Mouse (Mus musculus) stomach, embryonic 16.5 days (tissue): ENCODE data around the gene Gm49388. TPM values are rescaled to one million over a fixed set of nuclear protein-coding genes. Genes with fewer than 3 reads are reported as not detected.
A peak's percentile ranks its signal among the peaks of the same experiment; 100 is the strongest.

Experiments used
- ATAC-seq: fragments of 200-750 bp; cut with Nextera tagmentation; 2 replicates; pipeline ENCODE4 v1.8.0; 2017; ENCODE audit warnings: moderate number of reproducible peaks, moderate TSS enrichment; ENCODE audit not compliant: insufficient read depth, low FRiP score
- H3K27ac ChIP-seq: fragments of 300-500 bp; sonication (generic); 2 replicates; pipeline ENCODE4 v1.5.1; 2014; ENCODE audit warnings: low read length
- H3K27me3 ChIP-seq: fragments of 300-500 bp; sonication (generic); 2 replicates; pipeline ENCODE4 v1.6.1; 2014; ENCODE audit warnings: low read length, control low read depth, mixed read lengths; ENCODE audit not compliant: control insufficient read depth, insufficient read depth
- H3K36me3 ChIP-seq: fragments of 300-500 bp; sonication (generic); 2 replicates; pipeline ENCODE4 v1.6.1; 2014; ENCODE audit warnings: low read length; ENCODE audit not compliant: control insufficient read depth, insufficient read depth
- H3K4me1 ChIP-seq: fragments of 300-500 bp; sonication (generic); 2 replicates; pipeline ENCODE4 v1.6.1; 2014; ENCODE audit warnings: low read length, control low read depth, mixed read lengths; ENCODE audit not compliant: control insufficient read depth, insufficient read depth
- H3K4me2 ChIP-seq: fragments of 300-500 bp; sonication (generic); 2 replicates; pipeline ENCODE4 v1.6.1; 2014; ENCODE audit warnings: low read depth, low read length, mixed read lengths
- H3K4me3 ChIP-seq: fragments of 300-500 bp; sonication (generic); replicated peaks from 2 replicates; pipeline ENCODE4 v1.5.1; 2014; ENCODE audit warnings: mild to moderate bottlenecking, low read length
- H3K9ac ChIP-seq: fragments of 300-500 bp; sonication (generic); 2 replicates; pipeline ENCODE4 v1.6.1; 2014; ENCODE audit warnings: low read length
- H3K9me3 ChIP-seq: fragments of 300-500 bp; sonication (generic); replicated peaks from 2 replicates; pipeline ENCODE4 v1.6.1; 2016; ENCODE audit warnings: low read length, control low read depth; ENCODE audit not compliant: control insufficient read depth
- WGBS: fragments of 180-500 bp; shearing (Covaris S2); extraction: QIAGEN DNeasy Blood & Tissue Kit; methylation state at CpG from one replicate; pipeline ENCODE4 v1.1.7; 2014; 5-methylcytosine and 5-hydroxymethylcytosine counted together
- polyA plus RNA-seq: library from polyadenylated mRNA; unstranded; fragments of >200 nt; fragmentation: Nextera tagmentation; extraction: Ambion mirVana; gene quantifications from 2 replicates; pipeline ENCODE4 v1.2.1, GENCODE M21; 2015

The Gm49388 gene
- polyA plus RNA-seq, 1 experiment from 2014 or later: not detected

DNA sequence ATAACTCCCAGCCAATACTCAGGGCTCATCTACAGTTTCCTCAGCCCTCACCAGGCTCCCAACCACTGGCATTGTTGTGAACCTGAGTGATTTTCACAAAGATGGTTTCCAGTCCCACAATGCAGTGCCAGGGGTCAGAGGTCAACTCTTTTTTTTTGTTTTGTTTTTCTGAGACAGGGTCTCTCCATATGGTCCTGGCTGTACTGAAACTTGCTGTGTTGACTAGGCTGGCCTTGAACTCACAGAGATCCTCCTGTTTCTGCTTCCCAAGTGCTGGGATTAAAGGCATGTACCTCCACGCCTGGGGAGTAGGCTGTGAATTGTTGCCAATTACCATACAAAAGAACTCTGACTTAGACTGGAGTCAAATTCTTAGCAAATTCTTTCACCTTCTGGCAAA is 24.4 kb downstream of the Gm49388 start:
- Histone ChIP-seq H3K36me3 (no peaks in the 10 kb centered on the region), H3K27ac (no peak overlapping the region), H3K4me2 (no peak overlapping the region), H3K27me3 (no peaks in the 10 kb centered on the region), H3K9me3 (no peaks in the 10 kb centered on the region), H3K4me3 (no peak overlapping the region), H3K9ac (no peak overlapping the region), H3K4me1 (0 out of 2 replicates have a peak, but pooled peaks cover 3% of the 10 kb centered on the region)
- no peak for ATAC-seq
- WGBS: 84% methylated on average over 1 of the region's 1 CpGs

- Histone ChIP-seq H3K9me3 (no peaks in the 10 kb centered on the region), H3K4me3 (no peak overlapping the region), H3K27me3 (no peaks in the 10 kb centered on the region), H3K9ac (no peak overlapping the region), H3K36me3 (no peaks in the 10 kb centered on the region), H3K27ac (no peak overlapping the region), H3K4me1 (0 out of 2 replicates have a peak, but pooled peaks cover under 1% of the 10 kb centered on the region), H3K4me2 (no peak overlapping the region)
- no peak for ATAC-seq
- WGBS: 80% methylated on average over 10 of the region's 10 CpGs
These were observed 25.2 kb downstream of the Gm49388 start for GRCm38 (mm10) chr7:127810650-127811049.

DNA sequence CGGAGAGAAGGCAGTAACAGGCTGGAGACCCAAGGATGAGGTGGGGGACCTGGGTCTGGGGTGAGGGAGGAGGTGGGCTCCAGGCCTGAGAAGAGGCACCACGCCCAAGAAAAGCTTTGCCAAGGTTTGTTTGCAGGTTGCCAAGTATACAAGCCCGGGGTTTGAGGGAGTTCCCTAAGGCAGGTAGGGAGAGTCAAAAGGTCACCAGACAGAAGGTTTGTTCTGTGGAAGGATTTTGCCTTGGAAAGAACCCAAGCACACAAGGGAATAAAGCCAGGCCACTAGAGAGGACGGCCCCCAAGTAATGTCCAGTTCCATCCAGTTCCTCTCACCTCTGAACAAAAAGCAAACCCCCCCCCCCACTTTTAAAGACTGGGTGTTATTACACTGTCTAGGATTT is 25.8 kb downstream of the Gm49388 start:
- Histone ChIP-seq H3K4me2 (no peak overlapping the region), H3K27me3 (no peaks in the 10 kb centered on the region), H3K4me1 (peaks cover 3% of the 10 kb centered on the region; the same call in 1 of the 2 replicates), H3K9ac (no peak overlapping the region), H3K27ac (no peak overlapping the region), H3K9me3 (no peaks in the 10 kb centered on the region), H3K4me3 (no peak overlapping the region), H3K36me3 (no peaks in the 10 kb centered on the region)
- ATAC-seq: no peak
- 79% methylated on average over 4 of the region's 4 CpGs for WGBS

- no peak for ATAC-seq
- Histone ChIP-seq H3K4me2 (no peak overlapping the region), H3K9ac (no peak overlapping the region), H3K9me3 (no peaks in the 10 kb centered on the region), H3K36me3 (no peaks in the 10 kb centered on the region), H3K4me3 (no peak overlapping the region), H3K27me3 (no peaks in the 10 kb centered on the region), H3K27ac (no peak overlapping the region), H3K4me1 (peaks cover 3% of the 10 kb centered on the region; the same call in 1 of the 2 replicates)
- WGBS: 85% methylated on average over 3 of the region's 3 CpGs
These were observed 26.9 kb downstream of the Gm49388 start for GRCm38 (mm10) chr7:127812292-127812691.

DNA sequence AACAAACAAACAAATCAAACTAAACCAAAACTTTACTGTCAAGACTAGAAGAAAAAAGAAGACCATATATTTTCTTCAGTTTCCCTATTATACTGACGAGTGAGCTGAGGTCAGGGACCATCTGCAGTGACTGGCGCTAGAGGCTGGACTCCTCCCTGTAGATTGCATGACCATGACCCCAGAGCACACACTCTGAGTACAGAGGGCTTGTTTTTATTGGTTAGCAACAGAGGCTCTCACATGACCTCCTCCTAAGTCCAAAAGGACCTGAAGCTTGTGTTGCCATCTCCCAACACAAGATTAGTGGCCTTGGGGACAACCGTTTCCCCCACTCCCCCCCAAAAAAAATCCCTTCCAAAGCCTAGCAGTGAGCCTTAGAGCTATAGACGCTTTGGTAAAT is 28.4 kb downstream of the Gm49388 start:
- H3K36me3 ChIP-seq: no peaks in the 10 kb centered on the region
- H3K4me1 ChIP-seq: peaks cover 3% of the 10 kb centered on the region; the same call in 1 of the 2 replicates
- no peak overlapping the region for H3K27ac ChIP-seq
- no peaks in the 10 kb centered on the region for H3K9me3 ChIP-seq
- H3K4me3 ChIP-seq: no peak overlapping the region
- no peak overlapping the region for H3K9ac ChIP-seq
- 65% methylated on average over 4 of the region's 4 CpGs for WGBS
- H3K4me2 ChIP-seq: no peak overlapping the region
- ATAC-seq: no peak
- no peaks in the 10 kb centered on the region for H3K27me3 ChIP-seq

GRCm38 (mm10) chr7:127814241-127814921 is 29.0 kb downstream of the Gm49388 start:
- H3K27ac ChIP-seq: no peak overlapping the region
- H3K4me1 ChIP-seq: peaks cover 3% of the 10 kb centered on the region; the same call in 1 of the 2 replicates
- no peak overlapping the region for H3K9ac ChIP-seq
- no peaks in the 10 kb centered on the region for H3K9me3 ChIP-seq
- H3K27me3 ChIP-seq: no peaks in the 10 kb centered on the region
- no peaks in the 10 kb centered on the region for H3K36me3 ChIP-seq
- no peak overlapping the region for H3K4me2 ChIP-seq
- WGBS: 71% methylated on average over 19 of the region's 19 CpGs
- no peak overlapping the region for H3K4me3 ChIP-seq
- no peak for ATAC-seq

DNA sequence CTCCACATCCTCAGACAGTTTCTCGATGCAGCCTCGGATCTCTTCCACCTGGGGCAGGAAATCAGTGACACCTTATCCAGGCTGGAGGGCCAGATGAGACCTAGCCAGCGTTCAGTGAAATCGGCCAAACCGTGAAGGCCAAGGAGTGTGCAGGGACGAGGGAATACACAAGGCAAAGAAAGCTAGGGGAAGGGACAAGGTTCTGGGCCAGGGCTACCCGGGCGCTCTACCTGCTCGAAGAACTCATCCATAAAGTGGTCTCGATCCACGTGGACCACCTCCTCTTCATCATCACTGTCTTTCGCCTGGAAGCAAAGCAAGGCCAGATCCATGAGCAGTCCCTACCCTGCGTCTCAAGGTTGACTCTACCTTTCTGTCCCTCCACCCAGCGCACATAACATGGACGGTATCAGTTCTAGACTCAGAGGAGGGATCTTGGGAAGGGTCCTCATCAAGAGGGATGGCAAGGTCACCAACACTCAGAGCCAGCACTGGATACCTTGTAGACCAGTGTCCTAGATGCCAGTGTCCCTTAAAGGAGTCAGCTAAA is 29.8 kb downstream of the Gm49388 start:
- Histone ChIP-seq H3K4me3 (no peak overlapping the region), H3K27me3 (no peaks in the 10 kb centered on the region), H3K4me1 (peaks cover 3% of the 10 kb centered on the region; the same call in 1 of the 2 replicates), H3K9ac (no peak overlapping the region), H3K27ac (no peak overlapping the region), H3K36me3 (no peaks in the 10 kb centered on the region), H3K9me3 (no peaks in the 10 kb centered on the region), H3K4me2 (no peak overlapping the region)
- ATAC-seq: no peak
- 82% methylated on average over 15 of the region's 15 CpGs for WGBS

GRCm38 (mm10) chr7:127815954-127816821 is 30.8 kb downstream of the Gm49388 start:
- Histone ChIP-seq H3K27ac (no peak overlapping the region), H3K4me3 (no peak overlapping the region), H3K4me2 (no peak overlapping the region), H3K9ac (no peak overlapping the region), H3K36me3 (no peaks in the 10 kb centered on the region), H3K4me1 (peaks cover 3% of the 10 kb centered on the region; the same call in 1 of the 2 replicates), H3K27me3 (no peaks in the 10 kb centered on the region), H3K9me3 (no peaks in the 10 kb centered on the region)
- peak; percentile 34; the same call in 1 of the 2 replicates for ATAC-seq
- WGBS: 50% methylated on average over 15 of the region's 15 CpGs

- Histone ChIP-seq H3K9ac (no peak overlapping the region), H3K36me3 (no peaks in the 10 kb centered on the region), H3K27ac (no peak overlapping the region), H3K9me3 (no peaks in the 10 kb centered on the region), H3K4me1 (peaks cover 3% of the 10 kb centered on the region; the same call in 1 of the 2 replicates), H3K4me2 (no peak overlapping the region), H3K27me3 (no peaks in the 10 kb centered on the region), H3K4me3 (no peak overlapping the region)
- ATAC-seq: no peak
- 82% methylated on average over 7 of the region's 7 CpGs for WGBS
These were observed 31.6 kb downstream of the Gm49388 start for GRCm38 (mm10) chr7:127817053-127817452.
